Mouse (Mus musculus): Measurements from ENCODE around the gene Nav1.

Gene Nav1

DNA sequence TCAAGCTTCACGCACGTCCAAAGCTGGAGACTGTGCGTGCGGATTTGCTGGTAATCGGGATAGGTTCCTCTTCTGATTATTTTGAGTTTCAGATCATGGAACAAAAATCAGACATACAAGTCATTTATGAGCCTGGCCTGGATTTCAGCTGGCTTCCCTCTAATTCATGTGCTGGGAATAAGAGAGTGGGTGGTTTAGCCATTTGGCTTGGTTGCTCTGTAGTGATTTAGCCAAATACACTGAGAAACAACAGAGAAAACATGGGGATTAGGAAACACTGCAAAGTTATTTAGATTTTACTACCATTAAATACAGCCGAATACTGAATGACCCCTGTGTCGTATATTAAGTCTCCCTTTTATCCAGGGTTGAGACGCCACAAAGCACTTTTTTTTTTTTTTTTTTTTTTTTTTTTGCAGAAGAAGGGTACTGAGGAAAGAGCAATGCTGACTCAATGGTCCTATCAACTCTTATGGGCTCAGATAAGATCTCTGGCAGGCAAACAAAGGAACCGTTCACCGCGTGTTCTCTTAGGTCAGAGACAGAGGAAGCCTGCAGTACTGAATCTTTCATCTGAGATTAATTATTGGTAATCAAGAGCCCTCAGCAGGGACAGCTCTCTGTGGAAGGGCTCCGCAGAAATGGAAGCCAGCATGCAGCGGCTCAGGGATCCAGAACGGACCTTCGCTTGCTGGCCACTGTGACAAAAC is 132.1 kb downstream of the Nav1 start:
- ChIA-PET CTCF (interaction anchor here in 3 of 4 experiments (0.7 to 4.1 kb wide), 8 partner anchors 8 to 97 kb away, joined by 3 to 17 read pairs (median 4); no protein-coding TSS in a partner anchor), POLR2A (interaction anchor here in 3 of 4 experiments (0.6 to 1.4 kb wide), 5 partner anchors 10 to 815 kb away, joined by 3 read pairs; no protein-coding TSS in a partner anchor)

DNA sequence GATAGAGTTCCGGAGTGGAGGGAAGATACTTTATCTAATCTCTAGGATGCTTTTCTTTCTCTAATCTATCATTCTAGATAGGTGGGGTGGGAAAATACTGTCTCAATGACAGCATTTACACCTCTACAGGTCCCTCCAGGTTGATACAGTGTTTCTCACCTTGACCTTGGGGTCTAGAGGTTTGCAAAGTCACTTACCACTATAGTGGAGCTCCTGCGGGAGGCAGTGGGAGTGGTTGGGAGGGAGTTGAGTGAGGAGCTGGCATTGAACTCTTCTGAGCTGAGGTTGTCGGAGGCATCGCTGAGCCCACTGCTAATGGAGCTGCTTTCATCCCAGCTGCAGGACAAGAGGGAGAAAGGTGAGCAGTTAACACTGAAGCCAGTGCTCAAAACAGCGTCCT is 134.6 kb downstream of the Nav1 start:
- CTCF ChIA-PET: interaction anchor here (0.6 to 4.1 kb wide), 16 partner anchors 11 to 280 kb away, joined by 3 to 17 read pairs (median 4); no protein-coding TSS in a partner anchor
- POLR2A ChIA-PET: interaction anchor here in 2 of 4 experiments (0.5 to 2.4 kb wide), 8 partner anchors 12 to 220 kb away, joined by 3 to 11 read pairs (median 3); no protein-coding TSS in a partner anchor

DNA sequence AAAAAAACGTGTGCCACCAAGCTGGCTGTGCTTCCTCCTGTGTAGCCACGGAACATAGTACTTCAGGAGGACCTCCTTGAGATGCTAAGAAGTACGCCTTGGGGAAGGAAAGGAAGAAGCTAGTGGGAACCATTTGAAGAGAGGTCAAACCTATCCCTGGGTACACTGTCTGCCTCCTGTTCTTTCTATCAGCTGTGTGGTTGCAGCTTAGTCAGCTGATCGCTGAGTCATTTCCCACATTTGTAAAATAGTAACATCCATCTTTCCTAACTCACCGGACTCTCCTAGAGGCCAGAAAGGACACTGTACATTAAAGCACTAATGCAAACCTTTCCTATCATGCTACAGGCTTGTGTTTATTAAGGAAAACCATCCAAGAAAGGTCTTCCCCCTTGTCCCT is 135.4 kb downstream of the Nav1 start:
- POLR2A ChIA-PET: interaction anchor here in 2 of 4 experiments (0.6 to 2.4 kb wide), 7 partner anchors 12 to 197 kb away, joined by 3 to 11 read pairs (median 3); no protein-coding TSS in a partner anchor
- CTCF ChIA-PET: interaction anchor here in 3 of 4 experiments (0.6 to 4.1 kb wide), 9 partner anchors 12 to 1576 kb away, joined by 3 to 17 read pairs (median 3); no protein-coding TSS in a partner anchor

- POLR2A ChIA-PET: interaction anchor here in 1 of 4 experiments (0.6 to 1.4 kb wide), 3 partner anchors 31 to 598 kb away, joined by 3 read pairs; no protein-coding TSS in a partner anchor
- CTCF ChIA-PET: interaction anchor here in 2 of 4 experiments (1.0 to 1.4 kb wide), 2 partner anchors 9 to 18 kb away, joined by 3 read pairs; no protein-coding TSS in a partner anchor
These were observed 136.5 kb downstream of the Nav1 start for GRCm38 (mm10) chr1:135470546-135470945.

GRCm38 (mm10) chr1:135467462-135467861 is 139.6 kb downstream of the Nav1 start:
- ChIA-PET CTCF (interaction anchor here (0.6 to 1.4 kb wide), 11 partner anchors 8 to 353 kb away, joined by 3 to 9 read pairs (median 3); no protein-coding TSS in a partner anchor), POLR2A (interaction anchor here (0.5 to 2.2 kb wide), 14 partner anchors 9 to 374 kb away, joined by 3 to 6 read pairs (median 4); no protein-coding TSS in a partner anchor)

- CTCF ChIA-PET: interaction anchor here (0.7 to 1.4 kb wide), 9 partner anchors 9 to 353 kb away, joined by 3 to 9 read pairs (median 3); no protein-coding TSS in a partner anchor
- POLR2A ChIA-PET: interaction anchor here (0.5 to 2.2 kb wide), 11 partner anchors 9 to 373 kb away, joined by 3 to 6 read pairs (median 3); no protein-coding TSS in a partner anchor
These were observed 140.2 kb downstream of the Nav1 start for GRCm38 (mm10) chr1:135466935-135467334.

- POLR2A ChIA-PET: interaction anchor here in 3 of 4 experiments (0.6 to 2.2 kb wide), 4 partner anchors 11 to 36 kb away, joined by 3 to 5 read pairs (median 3); no protein-coding TSS in a partner anchor
These were observed 141.4 kb downstream of the Nav1 start for GRCm38 (mm10) chr1:135465734-135466133.

GRCm38 (mm10) chr1:135462736-135463135 is 144.4 kb downstream of the Nav1 start:
- POLR2A ChIA-PET: interaction anchor here in 1 of 4 experiments (1.1 kb wide), 1 partner anchor 77 kb away, joined by 3 read pairs; no protein-coding TSS in a partner anchor
- CTCF ChIA-PET: interaction anchor here in 3 of 4 experiments (0.6 to 2.2 kb wide), 8 partner anchors 11 to 237 kb away, joined by 3 to 9 read pairs (median 4); no protein-coding TSS in a partner anchor

More at GRCm38 (mm10) chr1:135465734-135466133, 141.4 kb downstream of the Nav1 start:
- CTCF ChIA-PET: interaction anchor here (0.7 to 1.9 kb wide), 4 partner anchors 75 to 362 kb away, joined by 3 to 7 read pairs (median 4); no protein-coding TSS in a partner anchor

DNA sequence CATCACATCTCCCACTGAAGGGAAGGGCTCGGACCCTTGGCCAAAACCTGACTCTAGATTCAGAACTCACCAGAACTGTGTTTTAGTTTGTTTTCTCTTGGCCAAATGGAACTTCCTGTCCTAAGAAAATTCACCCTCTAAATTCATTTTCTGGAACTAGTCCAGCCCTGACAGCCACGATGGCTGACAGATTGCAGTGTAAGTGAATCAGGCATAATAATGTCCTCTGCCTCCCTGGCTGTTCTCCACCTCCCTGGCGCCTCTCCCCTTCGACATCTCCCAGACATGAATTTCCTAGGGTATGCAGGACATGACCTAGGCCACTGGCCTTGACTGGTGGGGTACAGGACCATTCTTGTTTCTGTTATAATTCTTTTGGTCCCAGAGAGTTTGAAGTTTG is 144.8 kb downstream of the Nav1 start:
- CTCF ChIA-PET: interaction anchor here in 3 of 4 experiments (0.5 to 2.2 kb wide), 8 partner anchors 10 to 189 kb away, joined by 4 to 9 read pairs (median 5); no protein-coding TSS in a partner anchor

DNA sequence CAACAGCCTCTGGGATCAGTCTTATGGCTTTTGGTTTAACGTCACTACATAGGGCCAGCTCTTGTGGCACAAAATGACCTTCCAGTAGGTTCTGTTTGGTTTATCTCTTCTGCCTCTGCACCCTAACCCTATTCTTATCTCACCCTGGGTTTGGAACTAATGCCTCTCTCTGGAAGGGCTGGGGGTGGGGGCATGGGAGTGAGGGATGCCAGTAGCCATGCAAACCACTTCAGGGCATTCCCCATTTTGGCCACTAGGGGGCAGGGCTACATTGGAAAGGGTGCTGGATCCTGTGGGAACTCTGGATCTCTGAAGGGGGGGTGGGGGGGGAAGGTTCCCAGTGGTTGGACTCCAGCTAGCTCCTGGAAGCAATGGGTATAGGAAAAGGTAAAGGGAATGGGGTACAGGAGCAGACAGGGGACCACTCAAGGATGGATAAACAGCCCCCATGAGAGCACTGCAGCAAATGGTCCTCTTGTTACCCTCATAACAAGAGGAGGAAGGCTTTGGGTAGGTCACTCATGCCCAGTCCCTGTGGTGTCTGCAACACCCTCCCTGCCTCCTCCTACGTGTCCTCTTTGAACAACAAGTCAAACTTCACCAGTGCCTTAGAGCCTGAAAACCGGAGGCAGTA is 145.9 kb downstream of the Nav1 start:
- ChIA-PET CTCF (interaction anchor here in 3 of 4 experiments (0.6 to 2.2 kb wide), 17 partner anchors 8 to 948 kb away, joined by 3 to 18 read pairs (median 4); no protein-coding TSS in a partner anchor), POLR2A (interaction anchor here in 1 of 4 experiments (0.6 to 1.3 kb wide), 3 partner anchors 9 to 55 kb away, joined by 3 to 4 read pairs (median 4); no protein-coding TSS in a partner anchor)

More for the DNA sequence above, 144.8 kb downstream of the Nav1 start:
- POLR2A ChIA-PET: interaction anchor here in 2 of 4 experiments (0.9 to 1.1 kb wide), 2 partner anchors 78 to 81 kb away, joined by 3 read pairs; no protein-coding TSS in a partner anchor

DNA sequence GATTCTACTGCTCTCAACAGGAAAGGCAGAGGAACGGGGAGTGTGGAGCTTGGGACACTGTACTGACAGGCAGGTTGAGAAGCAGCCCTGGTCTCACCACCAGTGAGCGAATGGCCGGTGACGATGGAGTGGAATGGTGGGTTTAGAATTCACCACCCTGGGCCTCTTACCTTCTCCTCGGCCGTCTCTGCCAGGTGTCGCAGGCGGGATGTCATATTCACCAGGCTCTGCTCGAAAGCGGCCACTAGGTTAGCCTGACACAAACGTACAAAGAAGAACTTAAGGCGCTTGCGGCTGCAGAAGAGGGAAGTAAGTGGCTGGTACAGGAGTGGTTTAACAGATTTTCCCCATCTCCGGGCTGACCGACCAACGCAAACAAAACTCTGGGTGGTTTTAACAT is 146.6 kb downstream of the Nav1 start:
- CTCF ChIA-PET: interaction anchor here in 3 of 4 experiments (0.6 to 2.2 kb wide), 9 partner anchors 8 to 293 kb away, joined by 3 to 5 read pairs (median 4); no protein-coding TSS in a partner anchor

DNA sequence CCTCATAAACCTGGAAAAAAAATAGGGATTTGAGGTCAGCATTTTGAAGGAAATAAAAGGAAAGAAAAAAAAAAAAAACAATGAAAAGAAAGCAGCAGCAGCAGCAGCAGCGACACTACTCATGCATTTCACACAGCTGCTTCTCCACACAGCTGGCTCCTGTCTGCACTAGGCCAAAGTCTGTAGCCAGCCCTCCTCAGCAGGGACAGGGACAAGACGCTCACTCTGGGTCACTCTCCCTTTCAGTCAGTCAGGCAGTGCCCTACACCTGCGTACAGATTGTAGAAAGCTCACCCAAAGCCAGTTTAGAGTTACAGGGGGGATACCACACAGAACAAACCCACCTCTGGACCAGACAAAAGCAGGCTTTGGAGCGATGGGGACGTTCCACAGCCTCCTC is 149.2 kb downstream of the Nav1 start:
- ChIA-PET CTCF (interaction anchor here in 3 of 4 experiments (0.7 to 1.5 kb wide), 4 partner anchors 51 to 365 kb away, joined by 3 to 9 read pairs (median 4); no protein-coding TSS in a partner anchor), POLR2A (interaction anchor here in 2 of 4 experiments (0.5 to 0.7 kb wide), 2 partner anchors 173 to 219 kb away, joined by 4 read pairs; no protein-coding TSS in a partner anchor)

More for the DNA sequence above, 146.6 kb downstream of the Nav1 start:
- POLR2A ChIA-PET: interaction anchor here in 1 of 4 experiments (0.9 to 1.3 kb wide), 2 partner anchors 8 to 49 kb away, joined by 3 to 4 read pairs; no protein-coding TSS in a partner anchor

DNA sequence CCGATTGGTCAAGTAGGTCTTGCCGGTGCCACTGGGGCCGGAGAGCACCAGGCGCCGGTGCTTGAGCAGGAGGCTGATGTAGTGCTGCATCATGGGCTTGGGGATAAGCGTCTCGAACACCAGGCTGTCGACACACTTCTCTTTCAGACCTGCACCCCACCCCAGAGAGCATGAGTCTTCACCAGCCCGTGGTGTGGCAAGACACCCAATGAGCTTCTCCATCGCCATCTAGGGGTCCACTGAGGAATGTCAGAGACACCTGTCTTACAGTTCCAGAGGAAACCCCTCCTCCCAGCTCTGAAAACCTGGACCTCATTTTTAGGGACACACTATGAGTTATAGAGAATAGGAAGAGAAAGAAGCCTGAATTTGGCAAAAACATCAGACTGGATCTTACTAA is 154.8 kb downstream of the Nav1 start:
- CTCF ChIA-PET: interaction anchor here (0.6 to 1.7 kb wide), 22 partner anchors 9 to 359 kb away, joined by 3 to 10 read pairs (median 3); no protein-coding TSS in a partner anchor
- POLR2A ChIA-PET: interaction anchor here (0.6 to 1.6 kb wide), 8 partner anchors 9 to 214 kb away, joined by 3 to 5 read pairs (median 3); partner anchors contain the start of gene Ipo9 (in 1 of the 4)

GRCm38 (mm10) chr1:135451419-135451818 is 155.7 kb downstream of the Nav1 start:
- ChIA-PET CTCF (interaction anchor here in 2 of 4 experiments (0.6 to 1.7 kb wide), 8 partner anchors 9 to 93 kb away, joined by 3 to 9 read pairs (median 4); no protein-coding TSS in a partner anchor), POLR2A (interaction anchor here in 2 of 4 experiments (0.6 to 1.6 kb wide), 2 partner anchors 21 to 279 kb away, joined by 3 to 5 read pairs; partner anchors contain the start of gene Ipo9 (in 1 of the 2))

DNA sequence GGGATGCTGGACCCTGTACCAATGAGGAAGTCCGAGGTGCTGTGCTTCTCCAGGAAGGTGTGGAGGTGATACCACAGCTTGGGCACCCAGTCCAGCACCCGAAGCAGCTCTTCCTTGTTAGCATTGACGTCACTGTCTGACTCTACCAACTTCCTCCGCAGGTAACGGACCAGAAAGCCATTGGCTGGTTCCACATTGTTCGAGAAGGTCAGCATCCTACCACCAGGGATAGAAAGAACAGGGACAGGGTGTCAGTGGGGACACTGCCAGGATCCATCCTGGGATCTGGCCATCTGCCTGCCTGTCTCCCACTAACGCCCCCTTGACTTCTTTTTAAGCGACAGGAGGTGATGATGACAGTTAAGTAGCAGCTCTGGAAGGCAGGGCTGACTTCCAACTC is 157.2 kb downstream of the Nav1 start:
- ChIA-PET POLR2A (no interaction called here), CTCF (no interaction called here)

DNA sequence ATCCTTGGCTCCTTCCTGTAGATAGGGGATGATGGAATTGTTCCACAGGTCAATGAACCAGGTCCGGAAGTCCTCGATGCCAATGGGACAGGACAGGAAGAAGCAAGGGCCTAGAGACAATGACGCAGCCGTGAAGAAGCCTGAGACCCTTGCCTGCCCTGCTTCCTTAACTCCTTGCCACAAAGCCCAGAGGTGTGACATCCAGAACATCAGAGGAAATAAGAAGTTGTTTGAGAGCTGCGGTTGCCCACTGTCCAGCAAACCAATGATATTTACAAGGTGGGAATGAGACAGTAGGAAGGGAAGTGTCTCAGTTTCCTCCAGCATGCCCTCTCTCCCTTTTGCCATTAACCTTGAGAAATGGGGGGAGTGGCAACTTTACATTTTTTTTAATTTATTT is 158.2 kb downstream of the Nav1 start:
- ChIA-PET POLR2A (no interaction called here), CTCF (no interaction called here)

DNA sequence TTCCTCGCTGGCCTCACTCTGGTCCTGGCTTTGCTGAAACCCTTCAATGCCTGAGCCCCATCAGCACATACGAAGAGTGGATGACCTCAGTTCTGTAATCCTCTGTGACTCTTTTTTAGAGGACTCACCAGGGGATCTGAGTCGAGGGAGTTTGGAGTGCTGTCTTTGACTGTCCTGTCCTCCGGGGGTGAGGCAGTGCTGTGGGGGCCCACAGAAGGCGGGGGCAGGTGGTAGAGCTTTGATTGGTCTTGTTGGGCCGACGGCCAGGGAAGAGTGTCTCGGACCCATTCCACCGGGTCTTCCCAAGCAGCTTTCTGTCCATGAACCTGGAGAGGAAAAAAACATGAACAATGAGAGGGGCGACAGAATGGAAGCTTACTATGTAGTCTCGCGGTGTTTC is 163.6 kb downstream of the Nav1 start:
- ChIA-PET POLR2A (interaction anchor here in 1 of 4 experiments (1.4 to 1.7 kb wide), 2 partner anchors 9 to 12 kb away, joined by 3 to 6 read pairs; partner anchors contain the start of gene Ipo9), CTCF (interaction anchor here in 1 of 4 experiments (1.0 kb wide), 1 partner anchor 8 kb away, joined by 3 read pairs; no protein-coding TSS in a partner anchor)
